Mouse (Mus musculus): ENCODE measurements around the gene Soga1. TPM values are rescaled to one million over a fixed set of nuclear protein-coding genes. Genes with fewer than 3 reads are reported as not detected.

Soga1 gene
- total RNA-seq, 2 experiments from 2014 or later: 36.3 to 46.3 TPM

- no peak for DNase-seq (ENCODE audit: extremely low spot score in 1 of 2, low spot score in 1 of 2)
Measured at GRCm38 (mm10) chr2:157002321-157002720, 76.7 kb downstream of the Soga1 start.

DNA sequence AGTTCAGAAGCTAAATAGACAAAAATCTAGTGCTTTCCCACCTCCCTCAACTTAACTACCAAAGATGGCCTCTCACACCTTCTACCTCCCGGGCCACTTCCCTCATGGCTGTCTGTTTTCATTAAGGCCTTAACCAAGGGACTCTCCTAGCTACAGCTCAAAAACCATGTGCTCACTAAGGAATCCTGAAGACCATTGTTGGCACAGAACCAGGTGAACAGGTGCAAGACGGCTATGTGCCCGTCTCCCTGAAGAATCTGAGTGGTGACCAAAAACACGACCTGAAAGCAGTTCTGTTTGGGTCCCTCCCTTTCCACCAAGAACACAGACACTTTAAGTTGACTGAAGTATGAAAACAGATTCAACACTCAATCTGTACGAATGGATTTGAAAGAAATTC, 80.8 kb downstream of the Soga1 start:
- no peak for DNase-seq (ENCODE audit: extremely low spot score in 1 of 2, low spot score in 1 of 2)

GRCm38 (mm10) chr2:156996576-156996975, 82.5 kb downstream of the Soga1 start:
- DNase-seq (ENCODE audit: extremely low spot score in 1 of 2, low spot score in 1 of 2): no peak

DNA sequence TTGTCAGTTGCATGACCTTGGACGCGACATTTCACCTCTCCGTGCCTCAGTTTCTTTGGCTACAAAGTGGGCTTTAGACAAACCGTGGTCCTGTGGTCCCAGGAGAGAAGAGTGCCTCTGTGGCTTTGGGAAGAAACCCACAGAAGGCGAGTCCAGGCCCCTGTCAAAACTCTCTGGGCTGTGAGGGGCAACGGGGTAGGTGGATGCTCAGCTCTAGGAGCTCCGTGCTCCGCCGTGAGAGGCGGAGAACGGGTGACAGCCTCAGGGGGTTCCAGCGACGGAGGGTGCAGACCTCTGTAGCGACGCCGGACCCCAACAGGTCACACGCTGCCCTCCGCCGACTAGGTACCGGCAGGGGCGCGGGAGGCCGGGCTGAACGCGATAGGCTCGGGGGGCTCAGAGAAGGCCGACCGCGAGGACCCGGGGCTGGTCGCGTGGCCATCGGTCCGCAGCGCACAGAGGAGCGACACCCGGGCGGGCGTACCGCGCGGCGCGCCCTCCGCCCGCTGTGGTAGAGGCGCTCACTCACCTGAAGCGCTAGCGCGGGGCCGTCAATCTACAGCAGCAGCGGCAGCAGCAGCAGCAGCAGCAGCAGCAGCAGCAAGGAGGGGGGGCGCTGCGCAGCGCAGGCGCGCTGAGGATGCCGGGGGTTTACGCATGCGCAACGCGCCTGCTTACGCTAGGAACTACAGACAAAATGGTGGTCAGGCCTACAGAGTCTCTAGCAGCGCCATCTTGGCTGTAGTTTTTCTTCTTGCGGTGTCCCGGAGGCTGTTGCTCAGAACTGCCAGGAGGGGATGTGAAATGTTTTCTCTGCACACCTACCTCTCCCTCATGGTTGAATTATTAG, 87.4 kb downstream of the Soga1 start, which contains the start of gene Ndrg3:
Gene Ndrg3, minus strand, starts transcription at position 587 of the 850 bp plus-strand sequence.
- DNase-seq (ENCODE audit: extremely low spot score in 1 of 2, low spot score in 1 of 2): peak; percentile 91 to 92

DNA sequence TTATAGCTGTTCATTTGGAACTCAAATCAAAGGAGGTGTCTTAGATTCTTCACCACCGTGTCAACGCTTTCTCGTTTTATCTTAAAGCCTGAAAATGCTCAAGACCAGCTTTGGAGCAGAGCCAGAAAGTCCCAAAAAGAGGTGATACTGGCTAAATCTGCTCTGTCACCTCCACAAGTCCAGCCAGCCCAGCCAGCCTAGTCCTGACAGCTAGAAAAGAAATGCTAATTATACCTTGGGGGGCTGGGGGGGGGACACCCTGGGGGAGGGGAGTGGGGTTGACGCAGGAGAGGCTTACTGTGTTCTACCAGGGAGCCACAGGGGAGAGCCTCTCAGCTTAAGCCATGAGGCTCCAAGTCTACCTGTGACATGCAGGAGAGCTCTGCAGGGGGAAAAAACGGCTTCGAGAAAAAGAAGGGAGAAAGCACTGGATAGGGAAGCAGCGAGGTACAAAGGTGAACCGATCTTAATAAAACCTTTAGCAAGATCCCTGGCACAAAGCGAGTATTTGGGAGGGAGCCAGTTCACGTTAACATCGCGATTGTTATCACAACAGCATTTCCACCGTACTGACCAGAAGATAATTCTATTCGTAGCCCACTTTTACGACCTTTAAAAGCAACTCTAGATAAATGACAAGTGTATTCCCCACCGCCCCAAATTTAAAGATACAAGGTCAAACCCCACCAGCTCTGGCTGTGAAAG, 88.2 kb downstream of the Soga1 start:
- DNase-seq (ENCODE audit: extremely low spot score in 1 of 2, low spot score in 1 of 2): no peak

DNA sequence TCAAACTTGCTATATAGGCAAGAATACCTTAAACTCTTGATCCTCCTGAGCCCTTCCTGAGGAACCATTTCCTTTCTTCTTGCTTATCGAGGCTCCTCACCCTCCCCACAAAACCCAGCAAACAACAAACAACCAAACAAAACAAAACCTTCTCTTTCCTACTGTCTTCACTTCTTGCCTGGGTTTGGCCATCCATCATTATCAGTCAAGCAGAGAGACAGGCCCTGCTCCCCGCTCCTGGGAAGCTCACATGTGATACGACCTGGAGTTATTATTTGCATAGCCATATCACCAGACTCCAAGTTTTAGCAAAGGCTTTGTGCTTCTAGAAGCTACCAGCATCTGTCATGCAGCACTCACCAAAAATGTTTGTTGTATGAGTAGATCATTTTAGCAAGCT, 91.7 kb downstream of the Soga1 start:
- DNase-seq (ENCODE audit: extremely low spot score in 1 of 2, low spot score in 1 of 2): no peak

DNA sequence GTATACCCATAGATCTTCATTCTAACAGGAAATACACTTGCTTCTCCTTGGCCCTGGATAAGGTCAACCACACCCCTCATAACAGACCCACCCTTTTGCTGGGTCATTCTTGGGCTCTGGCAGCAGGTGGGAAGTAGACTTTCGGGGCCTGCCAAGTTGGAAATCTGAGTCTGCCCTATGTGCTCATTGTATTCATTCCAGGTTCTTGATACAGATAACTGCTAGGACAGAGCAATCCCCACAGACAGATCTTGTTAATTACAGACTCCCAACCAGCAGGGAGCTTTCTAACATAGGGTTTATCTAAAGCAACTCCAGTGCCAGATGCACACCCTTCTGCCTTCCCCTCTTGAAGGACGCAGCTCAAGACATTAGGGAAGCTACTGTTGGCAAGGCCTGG, 96.2 kb downstream of the Soga1 start:
- no peak for DNase-seq (ENCODE audit: extremely low spot score in 1 of 2, low spot score in 1 of 2)

DNA sequence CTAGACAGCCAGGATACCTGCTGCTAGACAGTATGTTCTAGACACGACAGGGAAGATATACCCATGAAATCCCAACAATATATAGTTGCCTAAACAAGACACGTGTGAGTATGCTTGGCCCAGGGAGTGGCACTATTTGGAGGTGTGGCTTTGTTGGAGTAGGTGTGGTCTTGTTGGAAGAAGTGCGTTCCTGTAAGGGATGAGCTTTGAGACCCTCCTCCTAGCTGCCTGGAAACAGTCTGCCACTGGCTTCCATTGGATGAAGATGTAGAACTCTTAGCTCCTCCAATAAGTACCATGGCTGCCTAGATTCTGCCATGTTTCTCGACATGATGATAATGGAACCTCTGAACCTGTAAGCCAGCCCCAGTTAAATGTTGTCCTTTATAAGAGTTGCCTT, 97.8 kb downstream of the Soga1 start:
- no peak for DNase-seq (ENCODE audit: extremely low spot score in 1 of 2, low spot score in 1 of 2)

DNA sequence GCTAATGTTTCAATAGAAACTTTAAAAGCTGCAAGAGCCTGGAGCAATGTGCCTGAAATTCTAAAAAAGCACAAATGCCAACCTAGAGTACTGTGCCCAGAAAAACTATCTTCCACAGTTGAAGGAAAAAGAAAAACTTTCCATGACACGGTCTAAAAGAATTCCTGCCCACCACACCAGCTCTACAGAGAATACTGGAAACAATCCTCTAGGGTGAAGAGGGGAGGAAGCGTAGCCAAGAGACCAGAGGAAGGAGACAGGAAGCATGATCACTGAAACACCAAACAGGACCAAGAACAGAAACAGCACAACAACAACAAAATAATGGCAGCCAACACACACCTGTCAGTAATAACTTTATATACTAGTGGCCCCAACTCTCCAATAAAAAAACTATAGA, 99.0 kb downstream of the Soga1 start:
- no peak for DNase-seq (ENCODE audit: extremely low spot score in 1 of 2, low spot score in 1 of 2)

DNA sequence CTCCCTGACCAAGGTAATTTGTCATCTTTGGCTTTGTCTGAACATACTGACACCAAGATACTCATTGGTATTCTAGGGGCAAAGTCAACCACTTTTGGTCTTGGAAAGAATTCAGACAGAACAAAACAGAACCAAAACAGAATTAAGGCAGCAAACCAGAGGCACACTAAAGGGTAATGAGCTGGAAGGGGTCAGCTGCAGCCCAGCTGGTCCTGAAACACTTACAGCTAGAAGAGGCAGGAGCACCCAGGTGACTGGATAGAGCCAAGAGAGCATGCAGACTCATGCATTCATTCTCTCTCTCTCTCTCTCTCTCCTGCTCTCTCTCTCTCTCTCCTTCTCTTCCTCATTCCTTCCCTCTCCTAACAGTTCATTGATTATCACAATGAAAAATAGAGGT, 102.3 kb downstream of the Soga1 start:
- DNase-seq (ENCODE audit: extremely low spot score in 1 of 2, low spot score in 1 of 2): no peak

DNA sequence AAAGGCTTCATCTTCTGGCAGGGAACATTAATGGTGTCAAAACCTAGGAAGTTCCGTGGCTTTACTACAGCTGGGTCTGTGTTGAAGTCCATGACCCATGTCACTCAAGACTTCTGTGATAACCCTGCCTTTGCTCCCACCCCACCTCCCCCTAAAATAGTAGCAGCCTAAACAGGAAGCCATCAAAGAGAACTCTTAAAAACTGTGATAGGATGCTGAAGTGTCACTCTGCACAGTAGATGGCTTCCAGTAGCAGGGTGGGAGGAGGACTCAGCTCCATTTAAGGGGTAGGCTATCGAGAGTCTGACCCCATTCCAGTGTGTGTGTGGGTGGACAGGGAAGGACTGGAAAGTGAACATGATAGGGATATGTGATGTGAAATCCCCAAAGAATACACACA, 104.1 kb downstream of the Soga1 start:
- DNase-seq (ENCODE audit: extremely low spot score in 1 of 2, low spot score in 1 of 2): no peak

DNA sequence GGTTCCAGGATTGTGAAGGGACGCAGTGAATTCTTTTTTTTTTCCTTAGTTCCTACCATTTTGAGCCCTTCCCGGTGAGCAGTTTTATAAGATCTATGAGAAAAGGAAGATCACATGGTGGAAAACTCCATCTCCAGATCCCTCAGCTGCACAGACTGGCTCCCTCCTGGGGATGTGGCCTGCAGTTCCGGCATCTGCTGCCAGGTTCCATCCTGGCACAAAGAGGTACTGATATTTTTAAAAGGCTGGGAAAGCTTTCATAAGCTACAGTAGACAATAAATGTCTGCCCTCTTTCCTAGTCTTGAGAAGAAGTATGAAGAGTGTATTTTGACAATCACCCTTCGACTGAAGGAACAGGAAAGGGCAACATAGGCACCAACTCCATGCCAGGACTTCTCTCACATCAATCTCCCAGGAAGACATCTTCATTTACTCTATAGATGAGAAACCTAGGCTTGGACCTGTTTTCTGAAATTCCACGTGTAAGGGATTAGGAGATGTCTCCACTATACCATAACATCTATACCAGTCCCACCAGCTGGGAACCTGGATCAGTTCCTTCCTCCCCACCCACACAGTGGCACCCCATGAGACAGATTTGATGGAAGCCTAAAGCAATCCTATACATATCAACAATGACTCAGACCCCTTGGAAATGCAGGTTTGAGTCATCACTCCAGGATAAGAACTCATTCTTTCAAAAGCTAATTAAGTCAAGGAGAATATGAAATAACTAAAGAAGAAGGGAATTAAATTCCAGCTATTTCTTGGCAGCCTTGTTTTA, 105.5 kb downstream of the Soga1 start:
- no peak for DNase-seq (ENCODE audit: extremely low spot score in 1 of 2, low spot score in 1 of 2)

DNA sequence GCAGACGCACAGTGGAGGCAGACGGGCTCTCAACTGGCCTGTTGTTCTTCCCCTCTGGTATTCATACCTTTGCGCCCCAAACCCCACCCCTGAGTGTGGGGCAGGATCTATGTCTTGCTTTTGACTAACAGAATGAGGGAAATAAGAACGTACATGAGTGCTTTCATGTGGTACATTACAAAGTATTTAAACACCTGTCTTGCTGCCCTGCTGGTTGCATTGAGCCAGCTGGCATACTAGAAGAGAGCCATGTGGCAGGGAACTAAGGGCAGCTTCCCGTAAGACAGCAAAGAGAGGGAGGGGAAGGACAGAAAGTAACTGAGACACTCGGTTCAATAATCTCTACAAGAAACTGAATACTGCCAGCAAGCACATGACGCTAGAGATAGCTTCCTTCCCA, 108.8 kb downstream of the Soga1 start:
- DNase-seq (ENCODE audit: extremely low spot score in 1 of 2, low spot score in 1 of 2): no peak

DNA sequence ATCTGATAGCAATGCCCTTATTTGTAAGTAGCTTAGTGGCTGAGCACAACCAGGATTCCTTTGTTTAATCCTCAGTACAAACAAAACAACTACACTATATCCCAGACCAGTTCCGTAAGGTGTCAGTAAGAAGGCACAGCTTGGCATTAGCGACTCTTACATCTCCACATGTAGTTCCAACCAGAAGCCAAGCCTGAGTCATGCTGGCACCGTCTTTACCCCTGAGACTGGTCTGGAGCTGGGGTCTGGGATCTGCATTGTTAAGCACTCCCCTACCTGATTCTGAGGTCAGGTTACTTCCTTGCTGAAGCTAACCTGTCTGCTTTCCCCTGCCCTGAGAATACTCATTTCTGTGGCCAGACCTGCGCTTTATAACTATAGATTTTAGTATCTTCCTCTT, 110.6 kb downstream of the Soga1 start:
- DNase-seq (ENCODE audit: extremely low spot score in 1 of 2, low spot score in 1 of 2): no peak

DNA sequence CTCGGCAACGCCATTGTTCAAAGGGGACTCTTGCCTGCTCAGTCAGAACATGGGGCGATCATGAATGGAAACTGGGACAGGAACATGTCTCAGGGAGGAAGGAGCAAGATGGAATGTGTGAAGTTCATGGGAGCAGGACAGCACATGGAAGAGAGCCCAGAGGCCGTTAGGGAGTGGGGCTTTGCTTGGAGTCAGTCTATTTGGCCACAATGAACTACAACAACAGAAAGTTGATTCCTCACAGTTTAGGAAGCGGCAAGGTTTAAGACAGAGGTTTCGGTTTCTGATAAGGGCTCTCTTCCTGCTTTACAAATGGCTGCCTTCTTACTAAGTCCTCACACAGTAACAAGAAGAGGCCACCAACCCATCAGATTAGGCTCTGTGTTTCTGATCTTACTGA, 111.7 kb downstream of the Soga1 start:
- no peak for DNase-seq (ENCODE audit: extremely low spot score in 1 of 2, low spot score in 1 of 2)

Other genes starting within 250 kb of the Soga1 start
- gene Tgif2, start 239.2 kb downstream of the Soga1 start, total RNA-seq (2021): 1 to 10 TPM; 1.1 to 2.1 TPM
- 1 to 10 TPM; 2.0 to 4.3 TPM for gene 4930518I15Rik, start 221.3 kb downstream of the Soga1 start, total RNA-seq (2021)
- gene Rab5if, start 216.1 kb downstream of the Soga1 start, total RNA-seq (2021): 100 to 1,000 TPM; 105 to 112 TPM
- gene Sla2, start 192.1 kb downstream of the Soga1 start, total RNA-seq (2021): under 1 TPM; 0.28 to 0.49 TPM
- 100 to 1,000 TPM; 449 TPM for gene Ndrg3, start 87.2 kb downstream of the Soga1 start, total RNA-seq (2021)
- gene Dsn1, start 72.1 kb downstream of the Soga1 start, total RNA-seq (2021): 1 to 10 TPM; 4.0 to 7.2 TPM
- gene Tldc2, start 7.8 kb upstream of the Soga1 start, total RNA-seq (2021): not detected
- 10 to 100 TPM; 11.4 to 12.3 TPM for gene Samhd1, start 56.0 kb upstream of the Soga1 start, total RNA-seq (2021)
- gene Rbl1, start 125.3 kb upstream of the Soga1 start, total RNA-seq (2021): 1 to 10 TPM; 1.3 to 2.2 TPM
- gene Rpn2, start 199.8 kb upstream of the Soga1 start, total RNA-seq (2021): 100 to 1,000 TPM; 133 to 141 TPM
- gene Mroh8, start 200.3 kb upstream of the Soga1 start, total RNA-seq (2021): 1 to 10 TPM; 1.0 to 1.2 TPM

Data from layer of hippocampus, postnatal 25 days (tissue).